Mouse (Mus musculus) lung, embryonic 15.5 days (tissue): ENCODE measurements around the gene Parva. TPM values are rescaled to one million over a fixed set of nuclear protein-coding genes. Genes with fewer than 3 reads are reported as not detected.

Experiments used
- ATAC-seq: fragments of 200-750 bp; cut with Nextera tagmentation; 2 replicates; pipeline ENCODE4 v1.8.0; 2017; ENCODE audit warnings: moderate number of reproducible peaks, borderline replicate concordance; ENCODE audit not compliant: low FRiP score, low TSS enrichment; ENCODE audit errors: extremely low read depth
- H3K27ac ChIP-seq: fragments of 300-500 bp; sonication (generic); 2 replicates; pipeline ENCODE4 v1.5.1; 2015; ENCODE audit warnings: moderate library complexity, mild to moderate bottlenecking, inconsistent platforms
- H3K27me3 ChIP-seq: fragments of 300-500 bp; sonication (generic); 2 replicates; pipeline ENCODE4 v1.6.1; 2015; ENCODE audit warnings: inconsistent platforms
- H3K36me3 ChIP-seq: fragments of 300-500 bp; sonication (generic); 2 replicates; pipeline ENCODE4 v1.6.1; 2015; ENCODE audit warnings: inconsistent platforms
- H3K4me1 ChIP-seq: fragments of 300-500 bp; sonication (generic); 2 replicates; pipeline ENCODE4 v1.6.1; 2015; ENCODE audit warnings: inconsistent platforms
- H3K4me2 ChIP-seq: fragments of 300-500 bp; sonication (generic); 2 replicates; pipeline ENCODE4 v1.6.1; 2015; ENCODE audit warnings: inconsistent platforms, mild to moderate bottlenecking, moderate library complexity
- H3K4me3 ChIP-seq: fragments of 300-500 bp; sonication (generic); 2 replicates; pipeline ENCODE4 v1.5.1; 2015; ENCODE audit warnings: mild to moderate bottlenecking, inconsistent platforms
- H3K9ac ChIP-seq: fragments of 300-500 bp; sonication (generic); 2 replicates; pipeline ENCODE4 v1.6.1; 2015; ENCODE audit warnings: inconsistent platforms
- H3K9me3 ChIP-seq: fragments of 300-500 bp; sonication (generic); 2 replicates; pipeline ENCODE4 v1.6.1; 2016; ENCODE audit warnings: inconsistent platforms
- WGBS: fragments of 180-500 bp; shearing (Covaris S2); methylation state at CpG from one replicate; pipeline ENCODE4 v1.1.7; 2015; 5-methylcytosine and 5-hydroxymethylcytosine counted together
- polyA plus RNA-seq: library from polyadenylated mRNA; unstranded; fragments of >200 nt; fragmentation: Nextera tagmentation; extraction: Ambion mirVana; gene quantifications from 2 replicates; pipeline ENCODE4 v1.2.1, GENCODE M21; 2015

Gene Parva
- polyA plus RNA-seq, result 109 TPM in 2 replicates

DNA sequence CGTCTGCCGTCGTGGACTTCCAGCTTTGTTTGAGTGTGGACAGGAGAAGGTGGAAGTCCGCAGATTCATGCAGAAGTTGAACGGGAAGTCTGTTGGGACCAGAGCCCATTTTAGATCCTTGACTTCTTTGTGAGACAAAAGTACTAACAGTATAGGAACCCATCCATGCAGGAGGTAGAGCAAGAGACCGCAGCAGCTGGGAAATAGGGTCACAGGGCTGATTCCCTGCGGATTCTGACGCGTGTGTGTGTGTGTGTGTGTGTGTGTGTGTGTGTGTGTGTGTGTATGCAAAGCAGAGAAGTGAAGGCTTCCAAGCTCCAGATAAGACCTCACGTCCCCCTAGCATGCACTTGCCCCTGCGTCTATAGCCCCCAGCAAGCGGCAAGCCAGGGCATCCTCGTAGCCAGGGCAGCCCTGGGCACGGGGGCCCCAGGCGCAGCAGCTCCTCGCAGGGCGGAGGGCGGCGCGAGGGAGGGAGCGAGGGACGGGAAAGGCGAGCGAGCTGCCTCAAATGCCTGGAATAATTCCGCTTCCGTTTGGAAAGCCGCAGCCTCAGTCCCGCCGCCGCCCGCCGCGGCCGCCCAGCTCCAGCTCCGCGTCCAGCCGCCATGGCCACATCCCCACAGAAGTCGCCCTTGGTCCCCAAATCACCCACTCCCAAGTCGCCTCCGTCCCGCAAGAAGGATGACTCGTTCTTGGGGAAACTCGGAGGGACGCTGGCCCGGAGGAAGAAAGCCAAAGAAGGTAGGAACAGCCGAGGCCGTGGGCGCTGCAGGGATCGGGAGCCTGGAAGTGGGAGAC is at the start of gene Parva:
Gene Parva, plus strand, starts transcription at position 149 of the 801 bp plus-strand sequence.
- H3K36me3 ChIP-seq, result no peaks in the 10 kb centered on the region
- H3K4me1 ChIP-seq, result peaks cover 23% of the 10 kb centered on the region
- no peaks in the 10 kb centered on the region for H3K27me3 ChIP-seq
- H3K9me3 ChIP-seq, result no peaks in the 10 kb centered on the region
- peak within 1 kb of the TSS; percentile 62 for H3K4me3 ChIP-seq
- under 1% methylated on average over 48 of the region's 49 CpGs for WGBS
- peak within 1 kb of the TSS; percentile 86 for H3K4me2 ChIP-seq
- ATAC-seq, result peak; percentile 85
- peak within 1 kb of the TSS; percentile 98 for H3K27ac ChIP-seq
- peak within 1 kb of the TSS; percentile 97 for H3K9ac ChIP-seq

DNA sequence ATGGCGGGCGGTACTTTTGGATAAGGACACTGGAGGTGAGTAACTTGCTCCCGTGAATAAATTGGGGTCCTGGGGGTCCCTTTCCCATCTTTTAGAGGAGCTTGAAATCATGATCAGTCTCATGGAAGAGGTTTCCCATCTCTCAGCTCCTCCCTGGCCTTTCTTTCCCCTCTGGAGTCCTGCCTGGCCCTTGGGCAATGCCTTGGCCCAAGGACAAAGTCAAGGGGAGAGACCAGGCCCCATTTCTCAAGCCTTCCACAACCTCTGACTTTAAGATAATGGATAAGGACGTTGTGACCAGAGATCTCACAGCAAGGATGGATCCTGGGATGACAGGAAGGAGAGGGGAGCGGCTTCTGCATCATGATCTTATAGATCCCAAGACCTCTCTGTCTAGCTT is 49.2 kb upstream of the Parva start:
- H3K4me3 ChIP-seq, result no peak overlapping the region
- H3K9me3 ChIP-seq, result no peaks in the 10 kb centered on the region
- H3K4me2 ChIP-seq, result no peak overlapping the region
- WGBS, result 77% methylated on average over 5 of the region's 5 CpGs
- no peaks in the 10 kb centered on the region for H3K27me3 ChIP-seq
- H3K4me1 ChIP-seq, result peaks cover 24% of the 10 kb centered on the region
- H3K27ac ChIP-seq, result peak overlapping the region; percentile 42
- no peak overlapping the region for H3K9ac ChIP-seq
- ATAC-seq, result no peak
- H3K36me3 ChIP-seq, result no peaks in the 10 kb centered on the region

DNA sequence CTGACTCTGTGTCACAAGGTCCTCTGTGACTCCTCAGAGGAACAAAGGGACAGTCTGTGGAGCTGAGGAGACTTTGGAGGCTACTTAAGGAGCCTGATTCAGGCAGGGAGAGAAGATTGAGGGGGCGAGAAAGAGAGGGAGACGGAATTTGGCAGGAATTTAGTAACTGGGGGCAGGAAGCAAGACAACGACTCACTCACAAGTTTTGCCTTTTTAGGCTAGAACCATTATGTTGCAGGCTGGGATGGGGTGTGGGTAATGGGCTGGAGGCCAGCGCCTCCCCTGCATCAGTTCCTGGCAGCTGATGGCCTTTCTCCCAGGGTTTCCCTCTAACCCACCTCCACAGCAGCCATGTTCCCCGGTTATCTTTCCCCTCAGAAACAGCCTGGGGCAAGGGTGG is 48.8 kb upstream of the Parva start:
- Histone ChIP-seq H3K9ac (no peak overlapping the region), H3K4me2 (no peak overlapping the region), H3K4me3 (no peak overlapping the region), H3K9me3 (no peaks in the 10 kb centered on the region), H3K4me1 (peaks cover 24% of the 10 kb centered on the region), H3K27ac (peak overlapping the region; percentile 42), H3K27me3 (no peaks in the 10 kb centered on the region), H3K36me3 (no peaks in the 10 kb centered on the region)
- 48% methylated on average over 5 of the region's 5 CpGs for WGBS
- peak; percentile 37; the same call in 1 of the 2 replicates for ATAC-seq

DNA sequence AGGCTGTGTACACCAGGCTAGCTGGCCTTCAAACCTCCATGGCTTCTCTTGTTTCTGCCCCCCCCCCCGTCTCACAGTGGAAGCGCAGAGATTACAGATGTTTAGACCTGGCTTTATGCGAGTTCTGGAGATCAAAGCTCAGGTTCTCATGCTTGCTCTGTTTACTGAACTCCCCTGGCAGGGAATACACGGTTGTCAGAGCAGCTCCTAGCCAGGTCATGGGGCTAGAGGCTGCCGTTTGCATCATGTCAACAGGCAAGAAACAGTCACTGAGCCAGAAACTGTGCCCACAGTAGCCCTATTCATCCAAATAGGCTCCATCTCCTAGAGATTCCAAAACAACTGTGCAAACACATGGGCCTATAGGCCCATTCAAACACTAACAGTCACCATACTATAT is 40.8 kb upstream of the Parva start:
- no peak overlapping the region for H3K4me3 ChIP-seq
- H3K4me2 ChIP-seq, result no peak overlapping the region
- WGBS, result 47% methylated on average over 5 of the region's 5 CpGs
- no peak overlapping the region for H3K27ac ChIP-seq
- H3K36me3 ChIP-seq, result no peaks in the 10 kb centered on the region
- H3K9me3 ChIP-seq, result no peaks in the 10 kb centered on the region
- peaks cover 22% of the 10 kb centered on the region for H3K4me1 ChIP-seq
- no peak for ATAC-seq
- no peaks in the 10 kb centered on the region for H3K27me3 ChIP-seq
- no peak overlapping the region for H3K9ac ChIP-seq

DNA sequence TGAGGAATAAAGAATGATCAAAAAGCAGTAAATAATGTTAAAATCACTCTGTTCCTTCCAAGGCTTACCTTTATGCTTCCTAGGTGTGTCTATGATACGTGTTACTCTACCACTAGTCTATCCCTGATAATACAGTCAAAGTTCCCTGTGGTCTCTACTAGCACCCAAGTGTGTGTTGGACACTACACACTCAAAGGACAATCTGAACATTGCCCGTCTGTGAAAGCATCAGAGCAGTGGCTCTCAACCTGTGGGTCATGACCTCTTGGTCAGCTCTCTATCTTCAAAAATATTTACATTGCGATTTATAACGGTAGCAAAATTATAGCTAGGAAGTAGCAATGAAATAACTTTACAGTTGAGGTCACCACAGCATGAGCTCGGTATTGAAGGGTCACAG is 39.4 kb upstream of the Parva start:
- Histone ChIP-seq H3K9ac (no peak overlapping the region), H3K36me3 (no peaks in the 10 kb centered on the region), H3K4me2 (no peak overlapping the region), H3K4me1 (peaks cover 24% of the 10 kb centered on the region), H3K27me3 (no peaks in the 10 kb centered on the region), H3K27ac (no peak overlapping the region), H3K4me3 (no peak overlapping the region), H3K9me3 (no peaks in the 10 kb centered on the region)
- no peak for ATAC-seq
- WGBS, result 73% methylated on average over 5 of the region's 5 CpGs

DNA sequence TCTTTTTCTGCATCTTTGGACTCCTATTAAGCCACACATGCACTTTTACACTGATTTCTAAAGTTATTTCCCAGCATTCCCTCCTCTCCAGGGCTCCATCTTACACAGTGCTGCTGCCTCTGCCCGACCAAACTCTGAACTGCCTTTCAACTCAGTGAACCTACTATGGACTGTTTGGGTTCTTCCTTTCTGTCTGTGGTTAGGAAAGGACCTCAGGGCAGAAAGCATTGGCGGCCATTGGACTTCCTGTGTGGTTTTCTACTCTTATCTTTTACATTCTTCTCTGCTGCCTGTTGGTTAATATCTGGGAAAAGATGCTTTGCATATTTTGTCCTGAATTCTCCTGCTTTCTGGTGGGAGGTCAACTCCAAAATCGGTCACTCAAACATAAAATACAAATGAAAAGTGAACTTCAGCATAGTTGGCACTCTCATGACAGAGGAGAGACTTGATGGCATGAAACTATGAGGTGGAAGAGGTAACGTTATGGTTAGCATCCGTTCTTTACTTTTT is 38.9 kb upstream of the Parva start:
- Histone ChIP-seq H3K9ac (no peak overlapping the region), H3K4me3 (no peak overlapping the region), H3K27me3 (no peaks in the 10 kb centered on the region), H3K36me3 (no peaks in the 10 kb centered on the region), H3K27ac (no peak overlapping the region), H3K4me2 (no peak overlapping the region), H3K4me1 (peaks cover 24% of the 10 kb centered on the region), H3K9me3 (no peaks in the 10 kb centered on the region)
- no peak for ATAC-seq
- WGBS, result 69% methylated on average over 5 of the region's 5 CpGs

DNA sequence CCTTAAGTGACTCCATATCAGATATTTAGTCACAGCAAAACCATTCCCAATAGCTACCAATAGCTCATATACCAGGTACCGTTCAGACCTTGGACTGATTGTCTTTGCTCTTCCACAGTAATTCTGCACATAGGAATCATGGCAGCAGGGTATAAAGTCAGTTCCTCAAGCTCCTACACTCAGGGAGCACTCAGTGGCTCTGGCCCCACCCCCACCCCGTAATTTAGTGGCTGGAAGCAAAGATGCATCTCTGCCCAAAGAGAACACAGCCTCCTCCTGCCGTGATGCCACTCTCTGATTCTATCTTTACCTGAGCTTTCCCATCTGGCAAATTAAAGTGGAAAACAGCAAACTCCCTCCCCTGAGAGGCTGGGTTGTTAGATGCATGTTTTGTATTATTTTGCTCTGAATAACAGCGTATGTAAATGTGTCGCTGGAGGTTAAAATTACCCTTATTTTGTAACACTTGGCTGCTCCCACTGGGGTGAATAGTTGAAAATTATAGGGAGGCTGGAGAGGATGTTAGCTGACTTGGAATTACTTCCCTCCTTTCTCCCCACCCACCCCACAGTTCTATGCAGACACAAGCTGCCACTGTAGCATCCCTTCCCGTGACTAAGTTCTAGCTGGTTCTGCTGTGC is 37.6 kb upstream of the Parva start:
- ATAC-seq, result no peak

DNA sequence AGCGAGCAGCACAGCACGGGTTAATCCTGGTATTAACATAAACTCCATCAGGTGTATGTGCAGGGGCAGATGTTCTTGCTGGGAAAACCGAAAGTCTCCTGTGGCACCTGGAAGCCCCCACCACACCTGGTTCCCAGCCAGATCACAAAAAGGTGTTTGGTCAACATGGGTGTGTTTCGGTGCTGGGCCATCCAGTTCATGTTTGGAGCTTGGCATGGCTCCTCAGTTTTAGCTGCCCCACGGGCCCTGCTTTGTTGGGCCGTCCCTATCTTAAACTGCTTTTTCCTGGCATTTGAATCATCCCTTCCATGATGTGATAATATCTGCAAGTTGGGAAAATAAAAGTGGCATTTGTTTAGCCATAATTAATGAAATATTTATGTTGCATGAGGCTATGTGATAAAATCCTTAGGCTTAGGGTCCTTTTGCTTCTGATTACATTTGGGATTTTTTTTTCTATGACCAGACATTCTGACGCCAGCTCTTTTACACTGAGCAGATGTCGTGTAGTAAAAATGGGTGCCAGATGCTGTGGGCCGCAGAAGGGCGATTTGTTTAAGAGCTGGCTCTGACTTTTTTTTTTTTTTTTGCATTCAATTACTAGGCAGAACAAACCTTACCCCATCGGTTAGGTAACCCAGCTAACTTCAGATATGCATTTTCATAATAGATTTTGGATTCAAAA is 36.9 kb upstream of the Parva start:
- no peak; the same call in 1 of the 2 replicates for ATAC-seq
- 21% methylated on average over 11 of the region's 11 CpGs for WGBS
- Histone ChIP-seq H3K9me3 (no peaks in the 10 kb centered on the region), H3K27me3 (no peaks in the 10 kb centered on the region), H3K4me3 (no peak overlapping the region), H3K36me3 (no peaks in the 10 kb centered on the region), H3K27ac (peak overlapping the region; percentile 60; the same call in 1 of the 2 replicates), H3K4me2 (no peak overlapping the region), H3K4me1 (peaks cover 24% of the 10 kb centered on the region), H3K9ac (no peak overlapping the region)

More for the DNA sequence above, 37.6 kb upstream of the Parva start:
- Histone ChIP-seq H3K4me2 (no peak overlapping the region), H3K4me3 (no peak overlapping the region), H3K36me3 (no peaks in the 10 kb centered on the region), H3K4me1 (peaks cover 24% of the 10 kb centered on the region), H3K9me3 (no peaks in the 10 kb centered on the region), H3K27ac (peak overlapping the region; percentile 60; the same call in 1 of the 2 replicates), H3K9ac (no peak overlapping the region), H3K27me3 (no peaks in the 10 kb centered on the region)
- 55% methylated on average over 6 of the region's 6 CpGs for WGBS

DNA sequence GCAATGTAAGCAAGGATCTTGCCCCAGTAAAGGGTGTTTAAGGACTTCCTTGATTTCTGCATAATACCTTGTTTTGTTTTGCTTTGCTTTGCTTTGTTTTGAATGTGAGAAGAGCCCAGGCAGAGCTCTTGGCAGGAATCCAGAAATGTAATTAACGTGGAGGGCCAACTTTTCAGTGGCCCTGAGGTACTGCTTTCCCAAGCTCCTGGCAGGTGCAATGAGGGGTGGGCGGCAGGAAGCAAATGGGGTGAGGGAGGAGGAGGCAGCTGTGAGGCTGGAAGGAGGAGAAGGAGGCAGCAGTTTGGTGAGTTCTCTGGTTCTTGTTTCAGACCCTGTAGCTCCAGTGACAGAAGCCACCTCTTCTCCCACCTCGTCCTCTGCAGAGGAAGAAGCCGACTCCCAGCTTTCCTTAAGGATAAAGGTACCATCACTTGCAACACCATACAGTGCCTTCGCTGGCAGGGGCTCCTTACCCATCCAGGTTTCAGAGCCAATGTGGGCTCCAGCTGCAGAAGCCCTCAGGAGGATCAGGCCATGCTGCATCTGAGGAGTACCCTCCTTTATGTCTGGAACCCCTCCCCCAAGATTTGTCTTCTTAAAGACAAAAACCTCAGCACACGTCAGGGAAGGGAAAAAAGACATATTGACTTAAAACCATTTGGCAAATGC is 36.2 kb upstream of the Parva start:
- no peaks in the 10 kb centered on the region for H3K36me3 ChIP-seq
- 0 out of 2 replicates have a peak overlapping the region, but pooled peaks have one; percentile 14 for H3K4me2 ChIP-seq
- peaks cover 24% of the 10 kb centered on the region for H3K4me1 ChIP-seq
- WGBS, result 35% methylated on average over 6 of the region's 6 CpGs
- no peak overlapping the region for H3K9ac ChIP-seq
- ATAC-seq, result no peak
- no peak overlapping the region for H3K4me3 ChIP-seq
- peak overlapping the region; percentile 60; the same call in 1 of the 2 replicates for H3K27ac ChIP-seq
- no peaks in the 10 kb centered on the region for H3K9me3 ChIP-seq
- no peaks in the 10 kb centered on the region for H3K27me3 ChIP-seq

DNA sequence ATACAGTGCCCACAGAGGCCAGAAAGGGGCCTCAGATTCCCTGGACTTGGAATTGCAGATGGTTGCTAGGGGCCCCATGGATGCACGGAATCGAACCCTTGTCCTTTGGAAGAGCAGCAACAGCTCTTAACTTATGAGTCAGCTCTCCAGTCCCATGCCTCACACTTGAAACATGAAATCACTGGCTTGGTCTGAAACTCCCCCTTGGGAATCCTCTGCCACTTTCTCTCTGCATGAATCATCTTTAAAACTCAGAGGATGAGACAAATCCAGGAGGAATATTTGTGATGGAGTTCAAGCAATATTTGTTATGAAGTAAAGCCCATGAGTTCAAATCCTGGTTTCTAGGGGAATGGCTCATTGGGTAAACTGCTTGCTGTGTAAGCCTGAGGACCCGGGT is 29.5 kb upstream of the Parva start:
- WGBS, result 83% methylated on average over 3 of the region's 3 CpGs
- no peak overlapping the region for H3K9ac ChIP-seq
- no peaks in the 10 kb centered on the region for H3K4me1 ChIP-seq
- ATAC-seq, result no peak
- no peaks in the 10 kb centered on the region for H3K27me3 ChIP-seq
- H3K4me2 ChIP-seq, result no peak overlapping the region
- H3K9me3 ChIP-seq, result no peaks in the 10 kb centered on the region
- no peaks in the 10 kb centered on the region for H3K36me3 ChIP-seq
- H3K4me3 ChIP-seq, result no peak overlapping the region
- no peak overlapping the region for H3K27ac ChIP-seq

DNA sequence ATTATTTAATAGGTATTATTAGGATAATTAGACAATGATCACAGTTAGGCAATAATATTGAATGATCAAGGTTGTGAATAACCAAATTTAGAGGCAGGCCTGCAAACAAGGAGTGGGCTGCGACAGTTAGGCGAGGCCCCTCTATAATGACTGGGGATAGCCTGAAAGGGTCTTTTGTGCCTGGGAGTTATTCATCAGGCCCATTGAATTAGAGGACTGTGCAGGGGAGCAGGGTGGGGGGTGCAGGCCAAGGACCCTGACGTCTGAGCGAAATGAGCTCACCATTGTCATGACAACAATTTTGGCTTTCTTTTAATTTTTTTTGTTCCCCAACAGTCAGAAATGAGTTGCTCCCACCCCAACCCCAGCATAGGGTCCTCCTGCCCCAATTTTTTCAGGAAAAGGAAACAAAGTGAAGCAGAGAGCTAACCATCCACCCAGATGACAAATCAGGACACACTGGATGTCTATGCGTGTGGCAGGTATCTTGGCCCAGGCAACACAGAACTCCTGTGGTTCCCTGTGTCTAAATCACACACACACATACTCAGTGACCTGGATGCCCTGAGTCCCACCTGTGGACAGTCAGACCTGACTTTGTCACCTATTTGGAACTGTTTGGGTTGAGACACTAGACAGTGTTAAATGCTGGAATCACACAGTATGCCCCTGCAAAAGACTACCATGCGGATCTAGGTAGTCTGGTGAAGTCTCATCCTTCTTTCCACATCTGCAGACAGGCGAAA is 27.7 kb upstream of the Parva start:
- Histone ChIP-seq H3K4me1 (no peaks in the 10 kb centered on the region), H3K36me3 (no peaks in the 10 kb centered on the region), H3K4me2 (no peak overlapping the region), H3K9ac (no peak overlapping the region), H3K9me3 (no peaks in the 10 kb centered on the region), H3K27me3 (no peaks in the 10 kb centered on the region), H3K4me3 (no peak overlapping the region), H3K27ac (no peak overlapping the region)
- WGBS, result 75% methylated on average over 7 of the region's 7 CpGs
- ATAC-seq, result no peak
